Mouse (Mus musculus): ENCODE results near the gene Bsg. TPM values are rescaled to one million over a fixed set of nuclear protein-coding genes. Genes with fewer than 3 reads are reported as not detected.

Gene Bsg
- total and polyA plus RNA-seq, 2 experiments = 523 to 652 TPM

- H3K79me2 ChIP-seq (ENCODE audit: control insufficient read depth, insufficient read depth, low read length) = no peaks in the 10 kb centered on the region
- peak; percentile 85 for DNase-seq (ENCODE audit: extremely low read depth, low read depth, low spot score)
- no peak overlapping the region for H3K9ac ChIP-seq (ENCODE audit: low read depth, low read length)
- H3K4me3 ChIP-seq (ENCODE audit: insufficient read depth, low read depth, low read length) = no peak overlapping the region
- no peaks in the 10 kb centered on the region for H3K27me3 ChIP-seq (ENCODE audit: control insufficient read depth, insufficient read depth, low read length)
- 0 out of 2 replicates have a peak overlapping the region, but pooled peaks have one; percentile 2 for H3K27ac ChIP-seq (replicated peaks; ENCODE audit: insufficient read depth, low read depth, low read length)
- TF ChIP-seq CTCF (IDR thresholded peaks at IDR 0.05; ENCODE audit: low read depth, low read length) = peak; percentile 96
- TF ChIP-seq POLR2A (IDR thresholded peaks at IDR 0.05; ENCODE audit: extremely low read depth, insufficient read depth, low read length) = no peak
- H3K4me1 ChIP-seq (ENCODE audit: control insufficient read depth, insufficient read depth, low read length) = peaks cover 9% of the 10 kb centered on the region
- WGBS = 24% methylated on average over 13 of the region's 13 CpGs
- H3K36me3 ChIP-seq (ENCODE audit: control insufficient read depth, insufficient read depth, low read length) = no peaks in the 10 kb centered on the region
These were observed 8.8 kb upstream of the Bsg start for GRCm38 (mm10) chr10:79695231-79696128.

DNA sequence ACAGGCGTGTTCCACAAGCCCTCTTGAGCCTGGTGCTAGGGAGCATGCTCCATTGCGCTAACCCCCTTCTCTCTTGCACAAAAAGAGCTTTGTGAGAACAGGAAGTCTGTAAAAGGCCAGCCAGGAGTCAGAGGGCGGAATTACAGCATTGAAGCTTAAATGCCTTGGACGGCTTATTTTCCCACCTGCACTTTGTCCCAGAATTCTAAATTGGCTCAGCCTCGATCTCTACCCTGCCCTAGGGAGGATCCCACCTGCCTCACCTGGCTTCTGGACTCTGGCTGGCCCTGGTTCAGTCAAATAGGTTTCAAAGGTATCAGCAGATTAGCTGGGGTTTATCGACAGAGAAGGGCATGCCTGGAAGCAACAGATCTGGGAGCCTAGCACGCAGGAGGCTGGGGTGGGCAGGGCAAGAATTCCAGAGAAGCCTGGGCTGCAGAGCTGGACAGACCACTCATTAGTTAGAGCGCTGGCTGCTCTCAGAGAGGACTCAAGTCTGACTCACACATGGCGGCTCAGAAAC, 8.1 kb upstream of the Bsg start:
- Histone ChIP-seq H3K9ac (ENCODE audit: low read depth, low read length) (no peak overlapping the region), H3K27ac (replicated peaks; ENCODE audit: insufficient read depth, low read depth, low read length) (peak overlapping the region; percentile 6; the same call in 1 of the 2 replicates)

DNA sequence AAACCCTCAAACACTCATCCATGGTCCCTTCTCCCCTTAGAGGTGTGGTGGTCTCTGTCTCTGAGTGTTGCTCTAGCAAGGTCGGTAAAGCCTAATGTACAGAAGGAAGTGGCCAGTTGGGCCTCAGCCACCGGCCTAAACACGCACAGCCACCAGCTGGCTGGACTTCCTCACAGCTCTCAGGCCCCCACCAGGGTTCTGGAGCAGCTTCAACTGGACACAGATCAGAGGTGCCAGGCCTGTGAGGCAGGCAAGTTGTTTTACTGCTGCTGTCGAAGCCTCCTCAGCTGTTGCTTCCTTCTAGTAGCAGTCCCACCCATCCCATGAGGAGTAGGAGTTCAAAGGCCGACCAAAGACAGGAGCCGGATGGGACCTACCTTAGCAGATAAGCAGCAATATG, 6.4 kb upstream of the Bsg start:
- TF ChIP-seq CTCF (IDR thresholded peaks at IDR 0.05; ENCODE audit: low read depth, low read length) (no peak), POLR2A (IDR thresholded peaks at IDR 0.05; ENCODE audit: extremely low read depth, insufficient read depth, low read length) (no peak)
- H3K4me1 ChIP-seq (ENCODE audit: control insufficient read depth, insufficient read depth, low read length) = peaks cover 21% of the 10 kb centered on the region
- no peaks in the 10 kb centered on the region for H3K79me2 ChIP-seq (ENCODE audit: control insufficient read depth, insufficient read depth, low read length)
- no peak overlapping the region for H3K27ac ChIP-seq (replicated peaks; ENCODE audit: insufficient read depth, low read depth, low read length)
- H3K36me3 ChIP-seq (ENCODE audit: control insufficient read depth, insufficient read depth, low read length) = no peaks in the 10 kb centered on the region
- H3K9ac ChIP-seq (ENCODE audit: low read depth, low read length) = no peak overlapping the region
- DNase-seq (ENCODE audit: extremely low read depth, low read depth, low spot score) = no peak
- H3K27me3 ChIP-seq (ENCODE audit: control insufficient read depth, insufficient read depth, low read length) = no peaks in the 10 kb centered on the region
- 54% methylated on average over 6 of the region's 6 CpGs for WGBS
- no peak overlapping the region for H3K4me3 ChIP-seq (ENCODE audit: insufficient read depth, low read depth, low read length)

More for the DNA sequence above, 8.1 kb upstream of the Bsg start:
- WGBS = 21% methylated on average over 9 of the region's 9 CpGs
- TF ChIP-seq POLR2A (IDR thresholded peaks at IDR 0.05; ENCODE audit: extremely low read depth, insufficient read depth, low read length) = no peak
- TF ChIP-seq CTCF (IDR thresholded peaks at IDR 0.05; ENCODE audit: low read depth, low read length) = no peak
- H3K79me2 ChIP-seq (ENCODE audit: control insufficient read depth, insufficient read depth, low read length) = no peaks in the 10 kb centered on the region
- H3K36me3 ChIP-seq (ENCODE audit: control insufficient read depth, insufficient read depth, low read length) = no peaks in the 10 kb centered on the region
- peaks cover 13% of the 10 kb centered on the region for H3K4me1 ChIP-seq (ENCODE audit: control insufficient read depth, insufficient read depth, low read length)
- no peak overlapping the region for H3K4me3 ChIP-seq (ENCODE audit: insufficient read depth, low read depth, low read length)
- peak; percentile 79 for DNase-seq (ENCODE audit: extremely low read depth, low read depth, low spot score)
- H3K27me3 ChIP-seq (ENCODE audit: control insufficient read depth, insufficient read depth, low read length) = no peaks in the 10 kb centered on the region

DNA sequence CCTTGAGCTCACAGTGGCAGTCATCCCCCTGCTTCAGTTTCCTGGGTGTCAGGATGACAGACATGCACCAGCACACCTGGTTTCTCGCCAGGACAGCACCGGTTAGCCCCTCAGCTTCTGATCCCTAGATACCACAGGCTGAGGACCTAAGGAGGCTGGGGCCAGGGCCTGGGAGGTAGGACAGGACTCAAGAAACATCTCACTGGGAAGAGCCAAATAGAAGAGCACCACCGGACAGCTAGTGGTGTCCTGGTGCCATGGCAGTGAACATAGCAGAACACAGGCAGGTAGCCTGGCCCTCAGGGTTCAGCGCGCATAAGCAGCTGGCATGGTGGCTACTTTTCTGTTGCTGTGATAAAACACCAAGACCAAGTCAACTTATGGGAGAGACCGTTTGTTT, 5.8 kb upstream of the Bsg start:
- DNase-seq (ENCODE audit: extremely low read depth, low read depth, low spot score) = no peak
- Histone ChIP-seq H3K27ac (replicated peaks; ENCODE audit: insufficient read depth, low read depth, low read length) (no peak overlapping the region), H3K79me2 (ENCODE audit: control insufficient read depth, insufficient read depth, low read length) (no peaks in the 10 kb centered on the region), H3K9ac (ENCODE audit: low read depth, low read length) (no peak overlapping the region), H3K27me3 (ENCODE audit: control insufficient read depth, insufficient read depth, low read length) (no peaks in the 10 kb centered on the region), H3K4me1 (ENCODE audit: control insufficient read depth, insufficient read depth, low read length) (peaks cover 21% of the 10 kb centered on the region), H3K36me3 (ENCODE audit: control insufficient read depth, insufficient read depth, low read length) (no peaks in the 10 kb centered on the region), H3K4me3 (ENCODE audit: insufficient read depth, low read depth, low read length) (no peak overlapping the region)
- WGBS = 96% methylated on average over 6 of the region's 6 CpGs
- TF ChIP-seq POLR2A (IDR thresholded peaks at IDR 0.05; ENCODE audit: extremely low read depth, insufficient read depth, low read length) (no peak), CTCF (IDR thresholded peaks at IDR 0.05; ENCODE audit: low read depth, low read length) (no peak)

GRCm38 (mm10) chr10:79700676-79701075, 3.6 kb upstream of the Bsg start:
- Histone ChIP-seq H3K4me3 (ENCODE audit: insufficient read depth, low read depth, low read length) (no peak overlapping the region), H3K9ac (ENCODE audit: low read depth, low read length) (no peak overlapping the region)

More at GRCm38 (mm10) chr10:79700676-79701075, 3.6 kb upstream of the Bsg start:
- Histone ChIP-seq H3K79me2 (ENCODE audit: control insufficient read depth, insufficient read depth, low read length) (peaks cover 12% of the 10 kb centered on the region; the same call in 1 of the 2 replicates), H3K27ac (replicated peaks; ENCODE audit: insufficient read depth, low read depth, low read length) (peak overlapping the region; percentile 45), H3K4me1 (ENCODE audit: control insufficient read depth, insufficient read depth, low read length) (peaks cover 26% of the 10 kb centered on the region), H3K27me3 (ENCODE audit: control insufficient read depth, insufficient read depth, low read length) (no peaks in the 10 kb centered on the region), H3K36me3 (ENCODE audit: control insufficient read depth, insufficient read depth, low read length) (no peaks in the 10 kb centered on the region)
- no peak for DNase-seq (ENCODE audit: extremely low read depth, low read depth, low spot score)
- no peak for TF ChIP-seq CTCF (IDR thresholded peaks at IDR 0.05; ENCODE audit: low read depth, low read length)
- no peak for TF ChIP-seq POLR2A (IDR thresholded peaks at IDR 0.05; ENCODE audit: extremely low read depth, insufficient read depth, low read length)
- 32% methylated on average over 7 of the region's 7 CpGs for WGBS

Measured in liver, adult 2 months (tissue).